Mouse (Mus musculus) hindbrain, embryonic 15.5 days (tissue): ENCODE results near the gene Vmn1r194. TPM values are rescaled to one million over a fixed set of nuclear protein-coding genes. Genes with fewer than 3 reads are reported as not detected.
"Not testable (repeated sequence)": the region's sequence is repeated elsewhere in the genome, so short reads cannot be mapped to it uniquely, and the experiment has no call there.

Experiments used
- ATAC-seq: fragments of 200-750 bp; cut with Nextera tagmentation; 2 replicates; pipeline ENCODE4 v1.8.0; 2017; ENCODE audit warnings: low read depth, moderate number of reproducible peaks, moderate TSS enrichment; ENCODE audit not compliant: low FRiP score
- H3K27ac ChIP-seq: fragments of 300-500 bp; sonication (generic); replicated peaks from 2 replicates; pipeline ENCODE4 v1.5.1; 2015; ENCODE audit warnings: mild to moderate bottlenecking, inconsistent platforms
- H3K27me3 ChIP-seq: fragments of 300-500 bp; sonication (generic); 2 replicates; pipeline ENCODE4 v1.6.1; 2015; ENCODE audit warnings: control low read depth, inconsistent platforms
- H3K36me3 ChIP-seq: fragments of 300-500 bp; sonication (generic); 2 replicates; pipeline ENCODE4 v1.6.1; 2015; ENCODE audit warnings: control low read depth, inconsistent platforms
- H3K4me1 ChIP-seq: fragments of 300-500 bp; sonication (generic); replicated peaks from 2 replicates; pipeline ENCODE4 v1.6.1; 2015; ENCODE audit warnings: control low read depth, inconsistent platforms
- H3K4me2 ChIP-seq: fragments of 300-500 bp; sonication (generic); 2 replicates; pipeline ENCODE4 v1.6.1; 2015; ENCODE audit warnings: moderate library complexity, mild to moderate bottlenecking, inconsistent platforms
- H3K4me3 ChIP-seq: fragments of 300-500 bp; sonication (generic); 2 replicates; pipeline ENCODE4 v1.5.1; 2015; ENCODE audit warnings: mild to moderate bottlenecking, inconsistent platforms
- H3K9ac ChIP-seq: fragments of 300-500 bp; sonication (generic); 2 replicates; pipeline ENCODE4 v1.6.1; 2015; ENCODE audit warnings: inconsistent platforms
- H3K9me3 ChIP-seq: fragments of 300-500 bp; sonication (generic); 2 replicates; pipeline ENCODE4 v1.6.1; 2016; ENCODE audit warnings: control low read depth, inconsistent platforms
- WGBS: fragments of 180-500 bp; shearing (Covaris S2); methylation state at CpG from one replicate; pipeline ENCODE4 v1.1.7; 2015; 5-methylcytosine and 5-hydroxymethylcytosine counted together
- microRNA-seq: library from miRNA; unstranded; fragments of <30 nt; microRNA quantifications from one replicate; pipeline ENCODE4, GENCODE M21; 2016
- polyA plus RNA-seq: library from polyadenylated mRNA; unstranded; fragments of >200 nt; fragmentation: Nextera tagmentation; extraction: Ambion mirVana; gene quantifications from 2 replicates; pipeline ENCODE4 v1.2.1, GENCODE M21; 2015

The Vmn1r194 gene
- not detected in 2 replicates for polyA plus RNA-seq

GRCm38 (mm10) chr13:22243915-22244314 lies at the start of gene Vmn1r194:
Gene Vmn1r194, plus strand, starts transcription at chr13:22244215.
- Histone ChIP-seq H3K9ac (no peak within 1 kb of the TSS), H3K4me3 (no peak within 1 kb of the TSS), H3K4me2 (no peak within 1 kb of the TSS), H3K4me1 (no peaks in the 10 kb centered on the region), H3K9me3 (no peaks in the 10 kb centered on the region), H3K36me3 (no peaks in the 10 kb centered on the region), H3K27ac (no peak within 1 kb of the TSS), H3K27me3 (no peaks in the 10 kb centered on the region)
- ATAC-seq = no peak
- WGBS = 56% methylated on average over 1 of the region's 1 CpGs

- H3K27me3 ChIP-seq = not testable (repeated sequence)
- WGBS = 82% methylated on average over 1 of the region's 1 CpGs
Measured at GRCm38 (mm10) chr13:22223060-22223459, 21.0 kb upstream of the Vmn1r194 start, which contains the start of gene Vmn1r193. Gene Vmn1r193, minus strand, starts transcription at chr13:22223160.

GRCm38 (mm10) chr13:22270222-22270621 lies 26.2 kb downstream of the Vmn1r194 start, which contains the start of gene Vmn1r195:
Gene Vmn1r195, plus strand, starts transcription at chr13:22270522.
- ATAC-seq, H3K36me3 ChIP-seq, H3K9ac ChIP-seq, H3K27ac ChIP-seq, H3K4me3 ChIP-seq, H3K4me2 ChIP-seq, H3K4me1 ChIP-seq, H3K9me3 ChIP-seq, H3K27me3 ChIP-seq: not testable (repeated sequence)
- 94% methylated on average over 1 of the region's 1 CpGs for WGBS

More at GRCm38 (mm10) chr13:22223060-22223459, 21.0 kb upstream of the Vmn1r194 start, which contains the start of gene Vmn1r193:
- H3K4me2 ChIP-seq, H3K27ac ChIP-seq, H3K36me3 ChIP-seq, ATAC-seq, H3K9me3 ChIP-seq, H3K9ac ChIP-seq, H3K4me1 ChIP-seq, H3K4me3 ChIP-seq: not testable (repeated sequence)

- H3K4me3 ChIP-seq = no peak overlapping the region
- no peak overlapping the region for H3K9ac ChIP-seq
- no peaks in the 10 kb centered on the region for H3K4me1 ChIP-seq
- H3K27me3 ChIP-seq = no peaks in the 10 kb centered on the region
- no peaks in the 10 kb centered on the region for H3K9me3 ChIP-seq
- no peak overlapping the region for H3K27ac ChIP-seq
- H3K36me3 ChIP-seq = no peaks in the 10 kb centered on the region
- ATAC-seq = no peak
- H3K4me2 ChIP-seq = no peak overlapping the region
- WGBS = 52% methylated on average over 2 of the region's 2 CpGs
Measured at GRCm38 (mm10) chr13:22271721-22272120, 27.7 kb downstream of the Vmn1r194 start.

- Histone ChIP-seq H3K9me3 (no peaks in the 10 kb centered on the region), H3K4me1 (no peaks in the 10 kb centered on the region), H3K27ac (no peak overlapping the region), H3K4me3 (no peak overlapping the region), H3K4me2 (no peak overlapping the region), H3K36me3 (no peaks in the 10 kb centered on the region), H3K9ac (no peak overlapping the region), H3K27me3 (no peaks in the 10 kb centered on the region)
- WGBS = 74% methylated on average over 2 of the region's 2 CpGs
- ATAC-seq = no peak
Measured at GRCm38 (mm10) chr13:22284578-22284977, 40.6 kb downstream of the Vmn1r194 start.

- Histone ChIP-seq H3K4me1 (no peaks in the 10 kb centered on the region), H3K27ac (no peak within 1 kb of the TSS), H3K27me3 (no peaks in the 10 kb centered on the region), H3K9me3 (no peaks in the 10 kb centered on the region), H3K36me3 (no peaks in the 10 kb centered on the region), H3K4me2 (no peak within 1 kb of the TSS), H3K4me3 (no peak within 1 kb of the TSS), H3K9ac (no peak within 1 kb of the TSS)
- ATAC-seq = no peak
- WGBS = 73% methylated on average over 2 of the region's 2 CpGs
Measured at GRCm38 (mm10) chr13:22289620-22290019, 45.6 kb downstream of the Vmn1r194 start, which contains the start of gene Vmn1r196. Gene Vmn1r196, plus strand, starts transcription at chr13:22289920.

Small RNA genes lying within 50 kb of the gene (microRNA-seq; reads per million reads assigned to microRNA genes)
- gene Gm23282 = not detected
- gene Gm25084 = not detected

Other genes with a start within 250 kb of the Vmn1r194 start
- 0.14 TPM in 1 of 2 replicates, not detected in the other for gene Prss16, start 234.5 kb upstream of the Vmn1r194 start, polyA plus RNA-seq
- gene Hist1h2ah, start 208.6 kb upstream of the Vmn1r194 start, polyA plus RNA-seq = 1.7 and 2.2 TPM in 2 replicates
- 1.2 and 1.5 TPM in 2 replicates for gene Hist1h2bk, start 208.3 kb upstream of the Vmn1r194 start, polyA plus RNA-seq
- gene Hist1h4i, start 202.9 kb upstream of the Vmn1r194 start, polyA plus RNA-seq = 8.4 and 10.7 TPM in 2 replicates
- gene Hist1h2ag, start 201.3 kb upstream of the Vmn1r194 start, polyA plus RNA-seq = 6.5 and 10.3 TPM in 2 replicates
- 2.3 and 2.9 TPM in 2 replicates for gene Hist1h2bj, start 201.0 kb upstream of the Vmn1r194 start, polyA plus RNA-seq
- gene Vmn1r188, start 159.8 kb upstream of the Vmn1r194 start, polyA plus RNA-seq = not detected in 2 replicates
- not detected in 2 replicates for gene Vmn1r189, start 138.4 kb upstream of the Vmn1r194 start, polyA plus RNA-seq
- gene Vmn1r191, start 60.2 kb upstream of the Vmn1r194 start, polyA plus RNA-seq = not detected in 2 replicates
- gene Vmn1r192, start 53.1 kb upstream of the Vmn1r194 start, polyA plus RNA-seq = not detected in 2 replicates
- not detected in 2 replicates for gene Vmn1r193, start 21.1 kb upstream of the Vmn1r194 start, polyA plus RNA-seq
- gene Vmn1r195, start 26.3 kb downstream of the Vmn1r194 start, polyA plus RNA-seq = not detected in 2 replicates
- not detected in 2 replicates for gene Vmn1r196, start 45.7 kb downstream of the Vmn1r194 start, polyA plus RNA-seq
- not detected in 2 replicates for gene Vmn1r197, start 80.4 kb downstream of the Vmn1r194 start, polyA plus RNA-seq
- gene Vmn1r198, start 106.1 kb downstream of the Vmn1r194 start, polyA plus RNA-seq = not detected in 2 replicates
- gene Vmn1r199, start 135.6 kb downstream of the Vmn1r194 start, polyA plus RNA-seq = not detected in 2 replicates
- gene Vmn1r200, start 146.2 kb downstream of the Vmn1r194 start, polyA plus RNA-seq = 0.05 TPM in 1 of 2 replicates, not detected in the other
- not detected in 2 replicates for gene Vmn1r201, start 227.7 kb downstream of the Vmn1r194 start, polyA plus RNA-seq